Mouse (Mus musculus) forebrain, embryonic 16.5 days (tissue): ENCODE data around the gene Ptch2. TPM values are rescaled to one million over a fixed set of nuclear protein-coding genes. Genes with fewer than 3 reads are reported as not detected.

ENCODE experiments used
- ATAC-seq: fragments of 200-750 bp; cut with Nextera tagmentation; 2 replicates; pipeline ENCODE4 v1.8.0; 2017; ENCODE audit warnings: mild to moderate bottlenecking, moderate library complexity
- H3K27ac ChIP-seq: fragments of 300-500 bp; sonication (generic); 2 replicates; pipeline ENCODE4 v1.5.1; 2014; ENCODE audit warnings: low read length, control low read depth
- H3K27me3 ChIP-seq: fragments of 300-500 bp; sonication (generic); replicated peaks from 2 replicates; pipeline ENCODE4 v1.6.1; 2014; ENCODE audit warnings: low read length; ENCODE audit not compliant: control insufficient read depth, insufficient read depth
- H3K36me3 ChIP-seq: fragments of 300-500 bp; sonication (generic); 2 replicates; pipeline ENCODE4 v1.6.1; 2014; ENCODE audit not compliant: control insufficient read depth, insufficient read depth
- H3K4me1 ChIP-seq: fragments of 300-500 bp; sonication (generic); replicated peaks from 2 replicates; pipeline ENCODE4 v1.6.1; 2014; ENCODE audit warnings: low read length; ENCODE audit not compliant: control insufficient read depth, insufficient read depth
- H3K4me2 ChIP-seq: fragments of 300-500 bp; sonication (generic); 2 replicates; pipeline ENCODE4 v1.6.1; 2014; ENCODE audit warnings: mild to moderate bottlenecking, low read length, control low read depth
- H3K4me3 ChIP-seq: fragments of 300-500 bp; sonication (generic); replicated peaks from 2 replicates; pipeline ENCODE4 v1.5.1; 2014; ENCODE audit warnings: mild to moderate bottlenecking, low read length, control low read depth
- H3K9ac ChIP-seq: fragments of 300-500 bp; sonication (generic); replicated peaks from 2 replicates; pipeline ENCODE4 v1.6.1; 2014; ENCODE audit warnings: low read depth, low read length, control low read depth
- H3K9me3 ChIP-seq: fragments of 300-500 bp; sonication (generic); 2 replicates; pipeline ENCODE4 v1.6.1; 2016; ENCODE audit warnings: low read length; ENCODE audit not compliant: control insufficient read depth
- WGBS: fragments of 180-500 bp; shearing (Covaris S2); extraction: QIAGEN DNeasy Blood & Tissue Kit; methylation state at CpG from one replicate; pipeline ENCODE4 v1.1.7; 2014; 5-methylcytosine and 5-hydroxymethylcytosine counted together
- polyA plus RNA-seq: library from polyadenylated mRNA; unstranded; fragments of >200 nt; fragmentation: Nextera tagmentation; extraction: Ambion mirVana; gene quantifications from 2 replicates; pipeline ENCODE4 v1.2.1, GENCODE M21; 2015

Ptch2 gene
- polyA plus RNA-seq, 1 experiment from 2014 or later, result 5.5 TPM

DNA sequence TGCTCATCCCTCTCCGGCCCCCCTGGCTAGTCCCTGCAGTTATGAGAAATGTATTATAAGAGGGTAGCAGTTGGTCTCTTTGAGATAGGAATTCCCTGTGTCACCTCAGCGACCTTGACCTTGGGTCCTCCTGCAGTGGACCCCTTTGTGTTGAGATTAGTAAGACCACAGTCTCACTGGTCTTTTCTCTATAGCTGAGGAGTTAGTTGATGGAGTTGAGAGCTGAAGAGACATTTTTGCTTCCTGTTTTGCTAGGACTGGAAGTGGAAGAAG, 2.8 kb downstream of the Ptch2 start:
- WGBS, result 55% methylated on average over 2 of the region's 2 CpGs
- Histone ChIP-seq H3K4me3 (no peak overlapping the region), H3K27me3 (no peaks in the 10 kb centered on the region; the same call in 1 of the 2 replicates), H3K4me1 (peaks cover 10% of the 10 kb centered on the region), H3K36me3 (no peaks in the 10 kb centered on the region), H3K9ac (no peak overlapping the region), H3K9me3 (no peaks in the 10 kb centered on the region), H3K4me2 (no peak overlapping the region), H3K27ac (no peak overlapping the region)
- no peak for ATAC-seq

DNA sequence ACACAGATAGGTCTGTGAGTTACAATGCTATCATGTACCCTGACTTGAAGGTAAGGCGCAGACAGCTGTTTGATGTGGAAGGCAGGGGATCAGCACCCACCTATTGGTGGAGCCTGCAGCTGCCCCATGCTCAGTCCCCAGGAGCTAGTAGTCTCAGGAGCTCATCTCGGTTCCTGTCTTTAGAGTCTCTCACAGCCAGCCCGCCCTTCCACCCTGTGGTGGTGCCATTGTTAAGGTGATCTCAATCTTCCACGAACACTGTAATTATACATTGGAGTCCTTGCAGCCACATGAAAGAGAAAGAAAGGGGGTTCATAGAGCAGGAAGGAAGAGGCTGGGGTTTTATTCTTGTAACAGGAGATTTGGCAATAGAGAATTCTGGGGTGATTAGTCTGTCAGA, 4.2 kb downstream of the Ptch2 start:
- no peak for ATAC-seq
- H3K27ac ChIP-seq, result no peak overlapping the region
- no peak overlapping the region for H3K9ac ChIP-seq
- H3K36me3 ChIP-seq, result no peaks in the 10 kb centered on the region
- no peaks in the 10 kb centered on the region; the same call in 1 of the 2 replicates for H3K27me3 ChIP-seq
- peaks cover 11% of the 10 kb centered on the region for H3K4me1 ChIP-seq
- H3K4me3 ChIP-seq, result no peak overlapping the region
- no peak overlapping the region for H3K4me2 ChIP-seq
- WGBS, result 58% methylated on average over 4 of the region's 4 CpGs
- no peaks in the 10 kb centered on the region for H3K9me3 ChIP-seq

GRCm38 (mm10) chr4:117101218-117101617, 5.3 kb downstream of the Ptch2 start:
- no peaks in the 10 kb centered on the region for H3K36me3 ChIP-seq
- H3K9ac ChIP-seq, result no peak overlapping the region
- no peaks in the 10 kb centered on the region for H3K9me3 ChIP-seq
- H3K27me3 ChIP-seq, result no peaks in the 10 kb centered on the region; the same call in 1 of the 2 replicates
- no peak overlapping the region for H3K27ac ChIP-seq
- peaks cover 13% of the 10 kb centered on the region for H3K4me1 ChIP-seq
- no peak overlapping the region for H3K4me2 ChIP-seq
- WGBS, result 50% methylated on average over 7 of the region's 7 CpGs
- H3K4me3 ChIP-seq, result no peak overlapping the region
- ATAC-seq, result no peak

- Histone ChIP-seq H3K4me2 (no peak overlapping the region), H3K27me3 (no peaks in the 10 kb centered on the region), H3K4me1 (peaks cover 7% of the 10 kb centered on the region), H3K4me3 (no peak overlapping the region), H3K27ac (no peak overlapping the region), H3K9me3 (no peaks in the 10 kb centered on the region), H3K9ac (no peak overlapping the region), H3K36me3 (no peaks in the 10 kb centered on the region)
- 74% methylated on average over 10 of the region's 10 CpGs for WGBS
- ATAC-seq, result no peak
Measured at GRCm38 (mm10) chr4:117104672-117105071, 8.8 kb downstream of the Ptch2 start.

GRCm38 (mm10) chr4:117105127-117105526, 9.3 kb downstream of the Ptch2 start:
- H3K9ac ChIP-seq, result no peak overlapping the region
- ATAC-seq, result no peak

GRCm38 (mm10) chr4:117107813-117108523, 12.1 kb downstream of the Ptch2 start:
- H3K4me2 ChIP-seq, result no peak overlapping the region
- no peaks in the 10 kb centered on the region for H3K27me3 ChIP-seq
- no peaks in the 10 kb centered on the region for H3K9me3 ChIP-seq
- no peaks in the 10 kb centered on the region for H3K36me3 ChIP-seq
- 94% methylated on average over 18 of the region's 18 CpGs for WGBS
- H3K4me3 ChIP-seq, result no peak overlapping the region
- H3K9ac ChIP-seq, result no peak overlapping the region
- peaks cover 7% of the 10 kb centered on the region for H3K4me1 ChIP-seq
- no peak for ATAC-seq
- H3K27ac ChIP-seq, result no peak overlapping the region

More at GRCm38 (mm10) chr4:117105127-117105526, 9.3 kb downstream of the Ptch2 start:
- Histone ChIP-seq H3K4me1 (peaks cover 7% of the 10 kb centered on the region), H3K9me3 (no peaks in the 10 kb centered on the region), H3K4me2 (no peak overlapping the region), H3K27me3 (no peaks in the 10 kb centered on the region), H3K4me3 (no peak overlapping the region), H3K36me3 (no peaks in the 10 kb centered on the region), H3K27ac (no peak overlapping the region)
- 52% methylated on average over 10 of the region's 10 CpGs for WGBS

DNA sequence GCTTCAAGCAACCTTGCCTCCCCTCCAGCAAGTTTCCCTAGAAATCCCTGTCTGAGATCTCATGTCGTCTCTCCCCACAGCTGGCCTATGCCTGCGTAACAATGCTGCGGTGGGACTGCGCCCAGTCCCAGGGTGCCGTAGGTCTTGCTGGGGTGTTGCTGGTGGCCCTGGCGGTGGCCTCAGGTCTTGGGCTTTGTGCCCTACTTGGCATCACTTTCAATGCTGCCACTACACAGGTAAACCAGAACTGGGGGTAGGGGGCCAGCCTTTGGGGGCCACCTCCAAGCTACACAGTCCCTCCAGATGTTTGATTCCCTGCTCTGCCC, 12.6 kb downstream of the Ptch2 start:
- Histone ChIP-seq H3K9me3 (no peaks in the 10 kb centered on the region), H3K27me3 (no peaks in the 10 kb centered on the region), H3K27ac (no peak overlapping the region), H3K4me2 (no peak overlapping the region), H3K4me3 (no peak overlapping the region), H3K9ac (no peak overlapping the region), H3K4me1 (peaks cover 7% of the 10 kb centered on the region), H3K36me3 (no peaks in the 10 kb centered on the region)
- 95% methylated on average over 6 of the region's 6 CpGs for WGBS
- ATAC-seq, result no peak

GRCm38 (mm10) chr4:117109330-117109729, 13.5 kb downstream of the Ptch2 start:
- no peaks in the 10 kb centered on the region for H3K36me3 ChIP-seq
- ATAC-seq, result no peak

DNA sequence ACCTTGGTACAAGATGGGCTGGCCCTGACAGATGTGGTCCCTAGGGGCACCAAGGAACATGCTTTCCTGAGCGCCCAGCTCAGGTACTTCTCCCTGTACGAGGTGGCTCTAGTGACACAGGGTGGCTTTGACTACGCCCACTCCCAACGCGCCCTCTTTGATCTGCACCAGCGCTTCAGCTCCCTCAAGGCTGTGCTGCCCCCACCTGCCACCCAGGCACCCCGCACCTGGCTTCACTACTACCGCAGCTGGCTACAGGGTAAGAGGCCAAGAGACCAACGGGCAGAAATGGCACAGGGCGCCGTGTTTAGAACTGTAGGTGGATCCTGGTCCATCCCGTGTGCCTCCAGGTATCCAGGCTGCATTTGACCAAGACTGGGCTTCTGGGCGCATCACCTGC, 14.4 kb downstream of the Ptch2 start:
- 90% methylated on average over 12 of the region's 13 CpGs for WGBS
- Histone ChIP-seq H3K27ac (no peak overlapping the region), H3K4me1 (peaks cover 5% of the 10 kb centered on the region), H3K36me3 (no peaks in the 10 kb centered on the region), H3K9me3 (no peaks in the 10 kb centered on the region), H3K9ac (no peak overlapping the region), H3K27me3 (no peaks in the 10 kb centered on the region), H3K4me3 (no peak overlapping the region), H3K4me2 (no peak overlapping the region)
- no peak for ATAC-seq

More at GRCm38 (mm10) chr4:117109330-117109729, 13.5 kb downstream of the Ptch2 start:
- H3K9ac ChIP-seq, result no peak overlapping the region
- no peaks in the 10 kb centered on the region for H3K27me3 ChIP-seq
- H3K27ac ChIP-seq, result no peak overlapping the region
- WGBS, result 91% methylated on average over 25 of the region's 25 CpGs
- H3K4me2 ChIP-seq, result no peak overlapping the region
- peaks cover 7% of the 10 kb centered on the region for H3K4me1 ChIP-seq
- H3K4me3 ChIP-seq, result no peak overlapping the region
- no peaks in the 10 kb centered on the region for H3K9me3 ChIP-seq

GRCm38 (mm10) chr4:117110985-117111384, 15.1 kb downstream of the Ptch2 start:
- Histone ChIP-seq H3K9ac (no peak overlapping the region), H3K27ac (no peak overlapping the region), H3K27me3 (no peaks in the 10 kb centered on the region), H3K4me3 (no peak overlapping the region), H3K36me3 (no peaks in the 10 kb centered on the region), H3K4me2 (no peak overlapping the region), H3K4me1 (no peaks in the 10 kb centered on the region), H3K9me3 (no peaks in the 10 kb centered on the region)
- WGBS, result 88% methylated on average over 11 of the region's 11 CpGs
- no peak for ATAC-seq
